Mouse (Mus musculus) C2C12 (cell line): ENCODE results near the gene Pemt. TPM values are rescaled to one million over a fixed set of nuclear protein-coding genes. Genes with fewer than 3 reads are reported as not detected.

Experiments used
- H3K27me3 ChIP-seq: one replicate; pipeline ENCODE4 v1.6.1; 2011; ENCODE audit not compliant: control insufficient read depth, insufficient read depth, insufficient read length
- H3K36me3 ChIP-seq: one replicate; pipeline ENCODE4 v1.6.1; 2011; ENCODE audit not compliant: control insufficient read depth, insufficient read depth
- H3K4me3 ChIP-seq: one replicate; pipeline ENCODE4 v1.5.1; 2011; ENCODE audit warnings: mild to moderate bottlenecking, control low read depth; ENCODE audit not compliant: poor library complexity, insufficient read depth, severe bottlenecking
- H3K79me2 ChIP-seq: one replicate; pipeline ENCODE4 v1.6.1; 2011; ENCODE audit not compliant: control insufficient read depth, insufficient read depth
- H3K79me3 ChIP-seq: one replicate; pipeline ENCODE4 v1.6.1; 2011; ENCODE audit warnings: low read depth, control low read depth
- H3ac ChIP-seq: one replicate; pipeline ENCODE3; 2011; ENCODE audit warnings: low read depth; ENCODE audit not compliant: control insufficient read depth, insufficient read length
- CEBPB ChIP-seq: IDR thresholded peaks from one replicate; pipeline ENCODE4 v1.6.1; 2011; ENCODE audit warnings: low read depth, mild to moderate bottlenecking, control low read depth, moderate library complexity
- CTCF ChIP-seq: IDR thresholded peaks from one replicate; pipeline ENCODE4 v1.5.1; 2011; ENCODE audit not compliant: control insufficient read depth, insufficient read depth, insufficient read length
- FOSL1 ChIP-seq: IDR thresholded peaks from one replicate; pipeline ENCODE4 v1.8.0; 2011; ENCODE audit warnings: mild to moderate bottlenecking, low read length; ENCODE audit not compliant: poor library complexity, insufficient read depth, severe bottlenecking
- MAX ChIP-seq: IDR thresholded peaks from one replicate; pipeline ENCODE4 v1.6.1; 2011; ENCODE audit warnings: mild to moderate bottlenecking, control low read depth
- MYOD1 ChIP-seq: IDR thresholded peaks from one replicate; pipeline ENCODE4 v1.6.1; 2011; ENCODE audit warnings: low read depth; ENCODE audit not compliant: control insufficient read depth, insufficient read length
- MYOG ChIP-seq: IDR thresholded peaks from one replicate; pipeline ENCODE4 v1.6.1; 2011; ENCODE audit not compliant: control insufficient read depth, insufficient read length; ENCODE audit errors: extremely low read depth
- USF1 ChIP-seq: IDR thresholded peaks from one replicate; pipeline ENCODE4 v1.6.1; 2011; ENCODE audit warnings: low read depth, mild to moderate bottlenecking, control low read depth, moderate library complexity
- polyA plus RNA-seq: library from polyadenylated mRNA; unstranded; fragments of >200 nt; fragmentation: generic; extraction: Trizol; gene quantifications from one replicate; pipeline ENCODE4 v1.2.1, GENCODE M21; 2012; ENCODE audit warnings: missing spikeins

The Pemt gene
- polyA plus RNA-seq, 1 experiment: 16.7 TPM

GRCm38 (mm10) chr11:60090696-60091421 is 44.6 kb upstream of the Pemt start:
- no peaks in the 10 kb centered on the region for H3K79me2 ChIP-seq
- H3K4me3 ChIP-seq: no peak overlapping the region
- no peaks in the 10 kb centered on the region for H3K27me3 ChIP-seq
- TF ChIP-seq CTCF (no peak), MYOD1 (no peak), CEBPB (no peak), USF1 (no peak), FOSL1 (no peak), MAX (no peak), MYOG (no peak)
- H3ac ChIP-seq: no peak overlapping the region
- H3K79me3 ChIP-seq: no peaks in the 10 kb centered on the region
- H3K36me3 ChIP-seq: no peaks in the 10 kb centered on the region

- H3ac ChIP-seq: no peak overlapping the region
- TF ChIP-seq MYOG: no peak
- no peak for TF ChIP-seq FOSL1
- no peak for TF ChIP-seq CEBPB
- TF ChIP-seq USF1: no peak
- TF ChIP-seq MAX: no peak
- no peak for TF ChIP-seq CTCF
Observed at GRCm38 (mm10) chr11:60088947-60089346, 42.7 kb upstream of the Pemt start.

GRCm38 (mm10) chr11:60086676-60087075 is 40.4 kb upstream of the Pemt start:
- no peak overlapping the region for H3ac ChIP-seq
- no peaks in the 10 kb centered on the region for H3K27me3 ChIP-seq
- no peaks in the 10 kb centered on the region for H3K79me3 ChIP-seq
- no peaks in the 10 kb centered on the region for H3K36me3 ChIP-seq
- H3K4me3 ChIP-seq: no peak overlapping the region
- TF ChIP-seq MYOD1: no peak
- no peak for TF ChIP-seq CEBPB
- TF ChIP-seq MAX: no peak
- no peak for TF ChIP-seq CTCF
- TF ChIP-seq USF1: no peak
- TF ChIP-seq FOSL1: no peak
- no peak for TF ChIP-seq MYOG
- H3K79me2 ChIP-seq: no peaks in the 10 kb centered on the region

More at GRCm38 (mm10) chr11:60088947-60089346, 42.7 kb upstream of the Pemt start:
- H3K79me3 ChIP-seq: no peaks in the 10 kb centered on the region
- no peaks in the 10 kb centered on the region for H3K79me2 ChIP-seq
- no peak overlapping the region for H3K4me3 ChIP-seq
- H3K36me3 ChIP-seq: no peaks in the 10 kb centered on the region
- no peaks in the 10 kb centered on the region for H3K27me3 ChIP-seq

GRCm38 (mm10) chr11:60084589-60084988 is 38.3 kb upstream of the Pemt start:
- Histone ChIP-seq H3K4me3 (no peak overlapping the region), H3K79me2 (no peaks in the 10 kb centered on the region), H3K27me3 (no peaks in the 10 kb centered on the region), H3ac (no peak overlapping the region), H3K36me3 (no peaks in the 10 kb centered on the region), H3K79me3 (no peaks in the 10 kb centered on the region)
- no peak for TF ChIP-seq FOSL1
- TF ChIP-seq MAX: peak; percentile 16
- TF ChIP-seq CTCF: peak; percentile 32

DNA sequence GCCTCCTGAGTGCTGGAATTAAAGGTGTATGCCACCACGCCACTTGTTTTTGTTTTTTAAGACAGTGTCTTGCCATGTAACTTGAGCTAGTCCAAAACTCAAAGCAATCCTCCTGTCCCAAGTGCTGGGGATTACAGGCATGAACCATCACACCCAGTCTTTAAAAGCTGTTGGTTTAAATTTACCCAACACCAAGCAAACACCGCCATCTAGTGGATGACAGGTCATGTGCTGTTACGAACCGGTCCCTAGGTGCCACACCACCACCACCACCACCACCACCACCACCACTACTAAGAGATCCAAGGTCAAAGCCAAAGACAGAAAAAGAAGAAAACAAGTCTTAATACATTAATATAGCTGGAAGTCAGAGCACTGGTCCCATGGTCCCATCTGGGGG is 30.5 kb upstream of the Pemt start:
- no peak overlapping the region for H3K4me3 ChIP-seq
- no peaks in the 10 kb centered on the region for H3K79me3 ChIP-seq
- TF ChIP-seq CTCF (peak; percentile 71), USF1 (peak; percentile 18), MAX (no peak)
- H3ac ChIP-seq: no peak overlapping the region
- no peaks in the 10 kb centered on the region for H3K27me3 ChIP-seq
- H3K79me2 ChIP-seq: no peaks in the 10 kb centered on the region
- no peaks in the 10 kb centered on the region for H3K36me3 ChIP-seq

- Histone ChIP-seq H3K27me3 (no peaks in the 10 kb centered on the region), H3K79me2 (no peaks in the 10 kb centered on the region), H3K4me3 (no peak overlapping the region), H3ac (no peak overlapping the region), H3K79me3 (no peaks in the 10 kb centered on the region), H3K36me3 (no peaks in the 10 kb centered on the region)
- TF ChIP-seq FOSL1 (no peak), MYOD1 (no peak), CEBPB (no peak), USF1 (no peak), MAX (no peak), MYOG (no peak), CTCF (no peak)
Observed at GRCm38 (mm10) chr11:60076183-60076582, 29.9 kb upstream of the Pemt start.
